Mouse (Mus musculus) effector memory CD4-positive, alpha-beta T cell, adult 5 months (primary cell): ENCODE results near the gene Habp2. TPM values are rescaled to one million over a fixed set of nuclear protein-coding genes. Genes with fewer than 3 reads are reported as not detected.

Experiments
- polyA plus RNA-seq: library from polyadenylated mRNA; unstranded; fragments of 100-300 nt; shearing (Covaris generic); gene quantifications from one replicate; pipeline ENCODE4 v1.2.1, GENCODE M21; 2017

Gene Habp2
- not detected for polyA plus RNA-seq

GRCm38 (mm10) chr19:56286866-56287265 lies at the start of gene Habp2:
Gene Habp2 (plus strand): TSS chr19:56287137.

Other genes with a start within 250 kb of the Habp2 start
- not detected for gene Nrap, start 102.9 kb downstream of the Habp2 start, polyA plus RNA-seq
- 13.9 TPM for gene Casp7, start 110.0 kb downstream of the Habp2 start, polyA plus RNA-seq
- not detected for gene Plekhs1, start 174.5 kb downstream of the Habp2 start, polyA plus RNA-seq